Mouse (Mus musculus) embryo, embryonic 9.5 days (tissue): ENCODE data around the gene Dcaf6.
"Not testable (repeated sequence)": the region's sequence is repeated elsewhere in the genome, so short reads cannot be mapped to it uniquely, and the experiment has no call there.

ENCODE experiments used
- DNase-seq: peaks from one replicate; pipeline ENCODE4 v3.0.0-alpha.2; 2017; ENCODE audit errors: extremely low spot score

The Dcaf6 gene

GRCm38 (mm10) chr1:165421357-165421915 lies 38.8 kb downstream of the Dcaf6 start:
- no peak for DNase-seq

GRCm38 (mm10) chr1:165396401-165396805 lies 63.9 kb downstream of the Dcaf6 start:
- DNase-seq, result no peak

GRCm38 (mm10) chr1:165395940-165396339 lies 64.3 kb downstream of the Dcaf6 start:
- DNase-seq, result no peak

GRCm38 (mm10) chr1:165394836-165395235 lies 65.4 kb downstream of the Dcaf6 start:
- no peak for DNase-seq

- DNase-seq, result no peak
These were observed 67.2 kb downstream of the Dcaf6 start for GRCm38 (mm10) chr1:165393033-165393432.

GRCm38 (mm10) chr1:165388716-165389115 lies 71.6 kb downstream of the Dcaf6 start:
- no peak for DNase-seq

GRCm38 (mm10) chr1:165386525-165386923 lies 73.8 kb downstream of the Dcaf6 start:
- DNase-seq, result no peak

- DNase-seq, result no peak
These were observed 74.3 kb downstream of the Dcaf6 start for GRCm38 (mm10) chr1:165385810-165386524.

GRCm38 (mm10) chr1:165373839-165374238 lies 86.4 kb downstream of the Dcaf6 start:
- DNase-seq, result no peak

- no peak for DNase-seq
These were observed 89.3 kb downstream of the Dcaf6 start for GRCm38 (mm10) chr1:165370990-165371389.

- DNase-seq, result no peak
These were observed 95.2 kb downstream of the Dcaf6 start for GRCm38 (mm10) chr1:165365057-165365456.

- DNase-seq, result no peak
These were observed 97.0 kb downstream of the Dcaf6 start for GRCm38 (mm10) chr1:165363271-165363670.

- no peak for DNase-seq
These were observed 103.9 kb downstream of the Dcaf6 start for GRCm38 (mm10) chr1:165356347-165356746.

GRCm38 (mm10) chr1:165348627-165349026 lies 111.6 kb downstream of the Dcaf6 start:
- no peak for DNase-seq

GRCm38 (mm10) chr1:165344453-165344852 lies 115.8 kb downstream of the Dcaf6 start:
- no peak for DNase-seq

- DNase-seq, result no peak
These were observed 118.1 kb downstream of the Dcaf6 start for GRCm38 (mm10) chr1:165342126-165342525.

- DNase-seq, result no peak
These were observed 127.5 kb downstream of the Dcaf6 start for GRCm38 (mm10) chr1:165332797-165333196.

GRCm38 (mm10) chr1:165330859-165331258 lies 129.4 kb downstream of the Dcaf6 start:
- no peak for DNase-seq

- DNase-seq, result not testable (repeated sequence)
These were observed 131.6 kb downstream of the Dcaf6 start for GRCm38 (mm10) chr1:165328384-165329289.

- no peak for DNase-seq
These were observed 132.4 kb downstream of the Dcaf6 start for GRCm38 (mm10) chr1:165327831-165328230.

- no peak for DNase-seq
These were observed 132.9 kb downstream of the Dcaf6 start for GRCm38 (mm10) chr1:165327370-165327769.

- no peak for DNase-seq
These were observed 137.3 kb downstream of the Dcaf6 start for GRCm38 (mm10) chr1:165322934-165323333.

- no peak for DNase-seq
These were observed 138.4 kb downstream of the Dcaf6 start for GRCm38 (mm10) chr1:165321891-165322290.
